In genomic region chr8:70649324-70649723, GRCm38 (mm10) we compare ENCODE assay signal across 9 mouse cellular contexts. TPM values are rescaled to one million over a fixed set of nuclear protein-coding genes. Genes with fewer than 3 reads are reported as not detected.
DNase-seq lines count a peak whose midpoint lies in the region; ATAC-seq and TF ChIP-seq lines count a peak whose summit lies in the region.
"Had no signal": no experiment of that assay in that cellular context is flagged by ENCODE, and none has a peak within 500 bp of the region (broad histone marks: within the 10 kb centered on the region; RNA-seq: fewer than 3 reads in every experiment).

No protein-coding gene starts in this region.

- TF ChIP-seq POLR2A in myocyte (IDR thresholded peaks at IDR 0.05; ENCODE audit: insufficient read length, low read depth), result no peak

- ATAC-seq in forebrain, embryonic 12.5 days (ENCODE audit: low FRiP score), result peak; percentile 49
- ATAC-seq in limb, embryonic 15.5 days (ENCODE audit: insufficient number of reproducible peaks, low FRiP score, low TSS enrichment, low read depth), result peak; percentile 37; the same call in 1 of the 2 replicates
- ATAC-seq in frontal cortex, adult (ENCODE audit: low TSS enrichment), result no peak
- ATAC-seq: Patski had no signal

- peak; percentile 51 for DNase-seq in layer of hippocampus, adult 11-12 months (ENCODE audit: low spot score)
- DNase-seq in layer of hippocampus, adult 8-10 months (ENCODE audit: low spot score in 2 of 2), result no peak
- DNase-seq in adrenal gland, postnatal 10 days, result peak; percentile 89
- DNase-seq in hindbrain, embryonic 10.5 days (ENCODE audit: low spot score), result no peak

- H3K9ac ChIP-seq in forebrain, embryonic 12.5 days, result 0 out of 2 replicates have a peak overlapping the region, but pooled peaks have one; percentile 21
- no peak overlapping the region for H3K9ac ChIP-seq in limb, embryonic 15.5 days

- H3K4me3 ChIP-seq in forebrain, embryonic 12.5 days (replicated peaks), result no peak overlapping the region
- no peak overlapping the region for H3K4me3 ChIP-seq in hindbrain, embryonic 10.5 days
- H3K4me3 ChIP-seq in limb, embryonic 15.5 days, result no peak overlapping the region
- no peak overlapping the region for H3K4me3 ChIP-seq in myocyte

- no peak overlapping the region for H3K4me2 ChIP-seq in forebrain, embryonic 12.5 days
- no peak overlapping the region for H3K4me2 ChIP-seq in limb, embryonic 15.5 days
- H3K4me2 ChIP-seq in myocyte (ENCODE audit: low read depth), result no peak overlapping the region

- H3K9me3 ChIP-seq in forebrain, embryonic 12.5 days, result no peaks in the 10 kb centered on the region
- H3K9me3 ChIP-seq in hindbrain, embryonic 10.5 days, result no peaks in the 10 kb centered on the region
- H3K9me3 ChIP-seq in limb, embryonic 15.5 days, result no peaks in the 10 kb centered on the region

- no peaks in the 10 kb centered on the region for H3K27me3 ChIP-seq in forebrain, embryonic 12.5 days
- H3K27me3 ChIP-seq in hindbrain, embryonic 10.5 days (ENCODE audit: insufficient read depth, poor library complexity, severe bottlenecking), result no peaks in the 10 kb centered on the region
- no peaks in the 10 kb centered on the region for H3K27me3 ChIP-seq in limb, embryonic 15.5 days
- no peaks in the 10 kb centered on the region for H3K27me3 ChIP-seq in myocyte (ENCODE audit: control insufficient read depth, insufficient read depth, insufficient read length)
- H3K27me3 ChIP-seq: Patski had no signal

- no peaks in the 10 kb centered on the region for H3K79me2 ChIP-seq in myocyte (ENCODE audit: control insufficient read depth, insufficient read depth)

- H3K4me1 ChIP-seq in forebrain, embryonic 12.5 days, result peaks cover 40% of the 10 kb centered on the region
- peaks cover 64% of the 10 kb centered on the region for H3K4me1 ChIP-seq in hindbrain, embryonic 10.5 days (replicated peaks)
- peaks cover 46% of the 10 kb centered on the region for H3K4me1 ChIP-seq in limb, embryonic 15.5 days

- 80% methylated on average over 4 of the region's 4 CpGs for WGBS in forebrain, embryonic 12.5 days
- WGBS in hindbrain, embryonic 10.5 days, result 94% methylated on average over 4 of the region's 4 CpGs
- WGBS in limb, embryonic 15.5 days, result 47% methylated on average over 4 of the region's 4 CpGs

- H3K27ac ChIP-seq in forebrain, embryonic 12.5 days, result peak overlapping the region; percentile 43
- peak overlapping the region; percentile 63; the same call in 1 of the 2 replicates for H3K27ac ChIP-seq in hindbrain, embryonic 10.5 days
- peak overlapping the region; percentile 58 for H3K27ac ChIP-seq in limb, embryonic 15.5 days

- peaks cover 38% of the 10 kb centered on the region for H3K36me3 ChIP-seq in forebrain, embryonic 12.5 days (replicated peaks)
- peaks cover 57% of the 10 kb centered on the region for H3K36me3 ChIP-seq in hindbrain, embryonic 10.5 days
- peaks cover 34% of the 10 kb centered on the region for H3K36me3 ChIP-seq in limb, embryonic 15.5 days
- peaks cover 5% of the 10 kb centered on the region for H3K36me3 ChIP-seq in myocyte (ENCODE audit: control insufficient read depth, insufficient read depth)

- H3ac ChIP-seq in myocyte (ENCODE audit: control insufficient read depth, insufficient read length), result no peak overlapping the region

TF ChIP-seq in myocyte, 11 proteins besides CTCF, POLR2A, EP300 and RAD21:
- TF ChIP-seq USF1 (IDR thresholded peaks at IDR 0.05; ENCODE audit: low read depth) (peak; percentile 67), POLR2AphosphoS2 (IDR thresholded peaks at IDR 0.05; ENCODE audit: insufficient read length, low read depth) (peak; percentile 37), MAX (IDR thresholded peaks at IDR 0.05; ENCODE audit: low read depth) (no peak)
TF ChIP-seq in myocyte: peak in this region for 2.

RNA-seq across cellular contexts. Expression of gene Pgpep1, which starts 10.9 kb away (rescaled TPM):
- total RNA-seq in layer of hippocampus, adult 8-10 months (2022), result 10 to 100 TPM; 19.8 to 34.7 (median 23.3) TPM
- total RNA-seq in adrenal gland, postnatal 10 days (2021), result 10 to 100 TPM; 65.7 to 80.6 TPM
- polyA plus RNA-seq in forebrain, embryonic 12.5 days (2016; fragmentation: Nextera tagmentation; extraction: Ambion mirVana), result 69.3 and 70.4 TPM in 2 replicates
- polyA plus RNA-seq in hindbrain, embryonic 10.5 days (2016; fragmentation: Nextera tagmentation; extraction: Ambion mirVana), result 87.4 and 141 TPM in 2 replicates
- polyA plus RNA-seq in limb, embryonic 15.5 days (2015; fragmentation: Nextera tagmentation; extraction: Ambion mirVana), result 57.5 and 60.7 TPM in 2 replicates
- polyA plus RNA-seq in myocyte (2012; fragmentation: generic; extraction: Trizol), result 38.5 TPM

RNA-seq across cellular contexts. Expression of gene Gdf15, which starts 17.1 kb away (rescaled TPM):
- not detected for total RNA-seq in layer of hippocampus, adult 8-10 months (2022)
- 1 to 10 TPM in 1 of 2 experiments, under 1 TPM in 1; 0.79 to 1.7 TPM for total RNA-seq in adrenal gland, postnatal 10 days (2021)
- 0.14 TPM in 1 of 2 replicates, not detected in the other for polyA plus RNA-seq in forebrain, embryonic 12.5 days (2016; fragmentation: Nextera tagmentation; extraction: Ambion mirVana)
- not detected in 2 replicates for polyA plus RNA-seq in hindbrain, embryonic 10.5 days (2016; fragmentation: Nextera tagmentation; extraction: Ambion mirVana)
- polyA plus RNA-seq in limb, embryonic 15.5 days (2015; fragmentation: Nextera tagmentation; extraction: Ambion mirVana), result 0.16 and 0.24 TPM in 2 replicates
- 54.1 TPM for polyA plus RNA-seq in myocyte (2012; fragmentation: generic; extraction: Trizol)

RNA-seq across cellular contexts. Expression of gene Lsm4, which starts 23.7 kb away (rescaled TPM):
- total RNA-seq in layer of hippocampus, adult 8-10 months (2022), result 10 to 100 TPM; 57.1 to 66.2 (median 64.1) TPM
- 10 to 100 TPM; 91.5 to 94.7 TPM for total RNA-seq in adrenal gland, postnatal 10 days (2021)
- 259 and 275 TPM in 2 replicates for polyA plus RNA-seq in forebrain, embryonic 12.5 days (2016; fragmentation: Nextera tagmentation; extraction: Ambion mirVana)
- polyA plus RNA-seq in hindbrain, embryonic 10.5 days (2016; fragmentation: Nextera tagmentation; extraction: Ambion mirVana), result 344 and 354 TPM in 2 replicates
- polyA plus RNA-seq in limb, embryonic 15.5 days (2015; fragmentation: Nextera tagmentation; extraction: Ambion mirVana), result 199 and 201 TPM in 2 replicates
- 178 TPM for polyA plus RNA-seq in myocyte (2012; fragmentation: generic; extraction: Trizol)

RNA-seq across cellular contexts. Expression of gene Lrrc25, which starts 33.4 kb away (rescaled TPM):
- total RNA-seq in layer of hippocampus, adult 8-10 months (2022), result 1 to 10 TPM in 2 of 4 experiments, under 1 TPM in 2; 0.24 to 1.6 (median 1.1) TPM
- 1 to 10 TPM; 3.3 to 3.6 TPM for total RNA-seq in adrenal gland, postnatal 10 days (2021)
- polyA plus RNA-seq in forebrain, embryonic 12.5 days (2016; fragmentation: Nextera tagmentation; extraction: Ambion mirVana), result 0.31 and 0.45 TPM in 2 replicates
- polyA plus RNA-seq in hindbrain, embryonic 10.5 days (2016; fragmentation: Nextera tagmentation; extraction: Ambion mirVana), result 1.1 and 1.6 TPM in 2 replicates
- 3.2 and 3.3 TPM in 2 replicates for polyA plus RNA-seq in limb, embryonic 15.5 days (2015; fragmentation: Nextera tagmentation; extraction: Ambion mirVana)
- not detected for polyA plus RNA-seq in myocyte (2012; fragmentation: generic; extraction: Trizol)

RNA-seq across cellular contexts. Expression of gene Ssbp4, which starts 40.7 kb away (rescaled TPM):
- 100 to 1,000 TPM; 196 to 262 (median 224) TPM for total RNA-seq in layer of hippocampus, adult 8-10 months (2022)
- 10 to 100 TPM; 92.0 to 96.9 TPM for total RNA-seq in adrenal gland, postnatal 10 days (2021)
- 97.4 and 106 TPM in 2 replicates for polyA plus RNA-seq in forebrain, embryonic 12.5 days (2016; fragmentation: Nextera tagmentation; extraction: Ambion mirVana)
- polyA plus RNA-seq in hindbrain, embryonic 10.5 days (2016; fragmentation: Nextera tagmentation; extraction: Ambion mirVana), result 84.4 and 117 TPM in 2 replicates
- polyA plus RNA-seq in limb, embryonic 15.5 days (2015; fragmentation: Nextera tagmentation; extraction: Ambion mirVana), result 119 and 120 TPM in 2 replicates
- polyA plus RNA-seq in myocyte (2012; fragmentation: generic; extraction: Trizol), result 133 TPM

Comparison
In these comparisons a context has a peak if more than half of its experiments do, and no peak if none do; other contexts are left out.
1. DNase-seq: peak in layer of hippocampus, adult 11-12 months (single experiment) and adrenal gland, postnatal 10 days (single experiment); none in layer of hippocampus, adult 8-10 months (0 of 2) and hindbrain, embryonic 10.5 days (single experiment).
2. RNA of gene Gdf15, which starts 17.1 kb away (polyA plus RNA-seq): 54.1 TPM in myocyte (single experiment); 0.16 to 0.24 TPM in limb, embryonic 15.5 days, 0.14 TPM in forebrain, embryonic 12.5 days and not detected in hindbrain, embryonic 10.5 days; every median in the first group is over 10 times any median in the second.
3. Peak in every context shown above with its lines, with median percentiles within 50 percentile points of each other: H3K27ac ChIP-seq.